Mouse (Mus musculus): ENCODE measurements around the gene Lhx1.

DNA sequence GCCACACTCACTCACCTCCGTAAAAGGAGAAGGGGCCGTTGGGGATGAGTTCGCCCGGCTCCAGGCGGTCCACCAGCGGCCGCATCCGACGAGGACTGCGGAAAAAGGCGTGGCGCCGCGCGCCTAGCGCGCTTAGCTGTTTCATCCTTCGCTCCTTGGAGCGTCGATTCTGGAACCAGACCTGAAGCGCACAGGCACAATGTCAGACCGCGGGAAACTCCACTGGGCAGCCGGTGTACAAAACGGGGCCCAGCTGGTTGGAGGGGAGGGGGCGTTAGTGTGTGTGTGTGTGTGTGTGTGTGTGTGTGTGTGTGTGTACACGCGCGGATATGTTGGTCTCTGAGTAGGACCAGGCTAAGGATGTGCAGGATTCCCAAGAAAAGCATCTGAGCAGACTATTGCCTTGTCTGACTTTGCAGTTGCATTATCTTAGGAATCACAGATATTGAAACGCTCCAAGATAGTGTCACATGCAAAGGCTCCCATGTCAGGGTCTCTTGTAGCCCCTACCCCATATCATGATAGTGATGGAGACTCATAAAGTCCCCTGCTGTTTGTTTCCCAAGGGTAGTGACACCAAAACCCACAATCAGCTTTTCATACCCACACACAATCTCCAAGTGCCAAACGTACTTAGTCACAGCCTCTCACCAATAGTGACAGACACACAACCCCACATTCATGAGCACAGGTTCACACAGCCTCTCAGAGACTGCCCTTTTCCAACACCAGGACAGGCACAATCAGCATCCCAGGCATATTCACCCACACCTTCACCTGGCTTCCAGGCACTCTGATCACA is 4.9 kb downstream of the Lhx1 start:
- no peak for TF ChIP-seq POLR2A (IDR thresholded peaks at IDR 0.05; ENCODE audit: insufficient read length, low read depth)
- TF ChIP-seq E2F4 (IDR thresholded peaks at IDR 0.05; ENCODE audit: insufficient read depth) = no peak
- TF ChIP-seq USF1 (IDR thresholded peaks at IDR 0.05; ENCODE audit: low read depth) = no peak
- TF ChIP-seq MYOG (IDR thresholded peaks at IDR 0.05; ENCODE audit: control insufficient read depth in 1 of 3, insufficient read depth in 1 of 3, insufficient read length in 2 of 3, low read depth in 2 of 3) = no peak
- no peak for TF ChIP-seq TCF3 (IDR thresholded peaks at IDR 0.05; ENCODE audit: insufficient read length, low read depth)
- TF ChIP-seq MAX (IDR thresholded peaks at IDR 0.05; ENCODE audit: low read depth) = no peak
- no peak for TF ChIP-seq POLR2AphosphoS2 (IDR thresholded peaks at IDR 0.05; ENCODE audit: insufficient read length, low read depth)
- no peak for TF ChIP-seq MYOD1 (IDR thresholded peaks at IDR 0.05; ENCODE audit: control insufficient read depth in 1 of 3, insufficient read length in 2 of 3, low read depth in 2 of 3)
- no peak for TF ChIP-seq TCF12 (IDR thresholded peaks at IDR 0.05; ENCODE audit: insufficient read depth, poor library complexity, severe bottlenecking)

All from myocyte (in vitro differentiated cells).